Mouse (Mus musculus): ENCODE measurements around the gene Fcgrt. TPM values are rescaled to one million over a fixed set of nuclear protein-coding genes. Genes with fewer than 3 reads are reported as not detected.

The Fcgrt gene
- total RNA-seq, 2 experiments from 2014 or later: 17.9 to 23.1 TPM

Small RNA genes within 50 kb of the gene (microRNA-seq; reads per million reads assigned to microRNA genes)
- 400 to 784 reads per million in 2 experiments for gene Mir150
- 15.2 to 16.3 reads per million in 2 experiments for gene Mir5121

Other genes with a start within 250 kb of the Fcgrt start
- 10 to 100 TPM; 32.6 to 38.4 TPM for gene Pnkp, start 246.7 kb downstream of the Fcgrt start, total RNA-seq (2021)
- gene Ptov1, start 234.1 kb downstream of the Fcgrt start, total RNA-seq (2021): 100 to 1,000 TPM; 278 to 304 TPM
- gene Med25, start 211.1 kb downstream of the Fcgrt start, total RNA-seq (2021): 100 to 1,000 TPM; 107 to 114 TPM
- 10 to 100 TPM; 17.9 to 19.4 TPM for gene Fuz, start 207.8 kb downstream of the Fcgrt start, total RNA-seq (2021)
- gene Ap2a1, start 174.4 kb downstream of the Fcgrt start, total RNA-seq (2021): 100 to 1,000 TPM; 261 to 290 TPM
- under 1 TPM; 0.25 to 0.64 TPM for gene Tsks, start 160.6 kb downstream of the Fcgrt start, total RNA-seq (2021)
- 100 to 1,000 TPM in 1 of 2 experiments, 10 to 100 TPM in 1; 99.2 to 101 TPM for gene Cpt1c, start 129.0 kb downstream of the Fcgrt start, total RNA-seq (2021)
- 100 to 1,000 TPM; 232 to 248 TPM for gene Prmt1, start 117.3 kb downstream of the Fcgrt start, total RNA-seq (2021)
- 10 to 100 TPM; 38.1 to 42.5 TPM for gene Irf3, start 106.2 kb downstream of the Fcgrt start, total RNA-seq (2021)
- 1 to 10 TPM; 5.4 to 5.5 TPM for gene Bcl2l12, start 105.1 kb downstream of the Fcgrt start, total RNA-seq (2021)
- 100 to 1,000 TPM; 141 to 145 TPM for gene Scaf1, start 87.5 kb downstream of the Fcgrt start, total RNA-seq (2021)
- gene Rras, start 85.9 kb downstream of the Fcgrt start, total RNA-seq (2021): 10 to 100 TPM; 12.2 to 12.3 TPM
- 10 to 100 TPM; 69.1 to 70.3 TPM for gene Prr12, start 51.0 kb downstream of the Fcgrt start, total RNA-seq (2021)
- 10 to 100 TPM; 47.2 to 51.6 TPM for gene Nosip, start 41.4 kb downstream of the Fcgrt start, total RNA-seq (2021)
- 10 to 100 TPM in 1 of 2 experiments, 1 to 10 TPM in 1; 6.9 to 10.1 TPM for gene Prrg2, start 41.2 kb downstream of the Fcgrt start, total RNA-seq (2021)
- 10 to 100 TPM; 11.4 to 11.9 TPM for gene Rcn3, start 11.6 kb downstream of the Fcgrt start, total RNA-seq (2021)
- 100 to 1,000 TPM; 456 to 554 TPM for gene Rps11, start 20.6 kb upstream of the Fcgrt start, total RNA-seq (2021)
- gene Rpl13a, start 24.9 kb upstream of the Fcgrt start, total RNA-seq (2021): 100 to 1,000 TPM; 946 to 985 TPM
- not detected for gene Gm45713, start 32.4 kb upstream of the Fcgrt start, total RNA-seq (2021)
- 1 to 10 TPM; 4.3 to 6.0 TPM for gene Flt3l, start 32.6 kb upstream of the Fcgrt start, total RNA-seq (2021)
- 10 to 100 TPM; 60.7 to 63.1 TPM for gene Pih1d1, start 50.5 kb upstream of the Fcgrt start, total RNA-seq (2021)
- 10 to 100 TPM; 12.2 to 17.3 TPM for gene Aldh16a1, start 50.7 kb upstream of the Fcgrt start, total RNA-seq (2021)
- gene Slc17a7, start 60.1 kb upstream of the Fcgrt start, total RNA-seq (2021): 1,000 to 10,000 TPM; 1,094 to 1,136 TPM
- under 1 TPM; 0.18 to 0.43 TPM for gene Gfy, start 75.7 kb upstream of the Fcgrt start, total RNA-seq (2021)
- not detected for gene Pth2, start 77.1 kb upstream of the Fcgrt start, total RNA-seq (2021)
- gene Ccdc155, start 101.0 kb upstream of the Fcgrt start, total RNA-seq (2021): 1 to 10 TPM; 2.2 to 2.9 TPM
- gene Dkkl1, start 108.3 kb upstream of the Fcgrt start, total RNA-seq (2021): 10 to 100 TPM in 1 of 2 experiments, 1 to 10 TPM in 1; 8.3 to 10.7 TPM
- gene Tead2, start 111.9 kb upstream of the Fcgrt start, total RNA-seq (2021): 10 to 100 TPM; 12.5 to 13.7 TPM
- 1 to 10 TPM; 4.6 to 5.0 TPM for gene Cd37, start 135.3 kb upstream of the Fcgrt start, total RNA-seq (2021)
- 1 to 10 TPM; 1.0 to 1.2 TPM for gene Slc6a16, start 137.2 kb upstream of the Fcgrt start, total RNA-seq (2021)
- gene Slc6a21, start 173.7 kb upstream of the Fcgrt start, total RNA-seq (2021): not detected
- gene Trpm4, start 229.9 kb upstream of the Fcgrt start, total RNA-seq (2021): 10 to 100 TPM; 19.6 to 20.9 TPM
- gene Hrc, start 231.4 kb upstream of the Fcgrt start, total RNA-seq (2021): under 1 TPM; 0.85 to 0.96 TPM